Mouse (Mus musculus) bone marrow, adult 2 months (tissue): ENCODE results near the gene Hist1h2ad. TPM values are rescaled to one million over a fixed set of nuclear protein-coding genes. Genes with fewer than 3 reads are reported as not detected.

Source experiments
- H3K27ac ChIP-seq: fragments of 200-500 bp; 2 replicates; pipeline ENCODE4 v1.5.1; 2012; ENCODE audit warnings: low read depth, mild to moderate bottlenecking, control low read depth, inconsistent platforms, low read length; ENCODE audit not compliant: control insufficient read depth, poor library complexity, insufficient read depth
- H3K4me1 ChIP-seq: fragments of 200-500 bp; 2 replicates; pipeline ENCODE4 v1.6.1; 2011; ENCODE audit warnings: low read length; ENCODE audit not compliant: control insufficient read depth, insufficient read depth
- H3K4me3 ChIP-seq: fragments of 200-500 bp; replicated peaks from 2 replicates; pipeline ENCODE3; 2011; ENCODE audit warnings: mild to moderate bottlenecking, low read depth, low read length, control low read depth; ENCODE audit not compliant: control insufficient read depth
- CTCF ChIP-seq: fragments of 200-500 bp; IDR thresholded peaks from 2 replicates; pipeline ENCODE4 v1.5.1; 2011; ENCODE audit warnings: low read length, control low read depth; ENCODE audit not compliant: control insufficient read depth, insufficient read depth
- POLR2A ChIP-seq: fragments of 200-500 bp; IDR thresholded peaks from 2 replicates; pipeline ENCODE4 v1.6.1; 2011; ENCODE audit warnings: low read depth, mild to moderate bottlenecking, control low read depth, low read length, borderline replicate concordance; ENCODE audit not compliant: control insufficient read depth
- WGBS: fragments of 180-500 bp; shearing (Covaris S2); methylation state at CpG from one replicate; pipeline ENCODE4 v1.1.7; 2018; 5-methylcytosine and 5-hydroxymethylcytosine counted together
- polyA plus RNA-seq: library from polyadenylated mRNA; stranded (reverse); fragments of >200 nt; gene quantifications from 2 replicates; pipeline ENCODE4 v1.2.4, GENCODE M21; 2011; ENCODE audit warnings: low replicate concordance; ENCODE audit not compliant: missing spikeins, insufficient read depth, insufficient read length

Gene Hist1h2ad
- polyA plus RNA-seq, 1 experiment, result 4.3 TPM

DNA sequence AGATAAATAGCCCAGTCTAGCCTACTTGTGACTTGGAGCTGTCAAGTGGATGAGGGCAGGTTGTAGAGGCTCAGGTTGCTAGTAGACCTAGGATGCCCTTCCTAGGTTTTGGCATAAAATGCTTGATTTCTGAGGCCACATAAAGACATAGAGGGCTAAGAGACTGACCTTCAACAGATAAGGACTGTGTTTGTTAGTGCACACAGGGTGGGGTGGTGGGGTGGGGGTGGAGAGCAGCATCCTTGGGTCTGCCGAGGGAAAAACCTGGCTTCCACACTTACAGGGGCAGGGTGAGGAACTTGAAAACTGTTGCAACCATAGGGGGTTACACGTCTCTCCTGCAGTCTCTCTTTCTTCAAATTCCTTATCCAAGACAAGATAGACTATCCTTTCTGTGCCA, 21.0 kb downstream of the Hist1h2ad start:
- peaks cover 2% of the 10 kb centered on the region; the same call in 1 of the 2 replicates for H3K4me1 ChIP-seq
- H3K27ac ChIP-seq, result peak overlapping the region; percentile 21; the same call in 1 of the 2 replicates
- TF ChIP-seq POLR2A (no peak), CTCF (no peak)
- H3K4me3 ChIP-seq, result no peak overlapping the region
- WGBS, result 31% methylated on average over 2 of the region's 2 CpGs

DNA sequence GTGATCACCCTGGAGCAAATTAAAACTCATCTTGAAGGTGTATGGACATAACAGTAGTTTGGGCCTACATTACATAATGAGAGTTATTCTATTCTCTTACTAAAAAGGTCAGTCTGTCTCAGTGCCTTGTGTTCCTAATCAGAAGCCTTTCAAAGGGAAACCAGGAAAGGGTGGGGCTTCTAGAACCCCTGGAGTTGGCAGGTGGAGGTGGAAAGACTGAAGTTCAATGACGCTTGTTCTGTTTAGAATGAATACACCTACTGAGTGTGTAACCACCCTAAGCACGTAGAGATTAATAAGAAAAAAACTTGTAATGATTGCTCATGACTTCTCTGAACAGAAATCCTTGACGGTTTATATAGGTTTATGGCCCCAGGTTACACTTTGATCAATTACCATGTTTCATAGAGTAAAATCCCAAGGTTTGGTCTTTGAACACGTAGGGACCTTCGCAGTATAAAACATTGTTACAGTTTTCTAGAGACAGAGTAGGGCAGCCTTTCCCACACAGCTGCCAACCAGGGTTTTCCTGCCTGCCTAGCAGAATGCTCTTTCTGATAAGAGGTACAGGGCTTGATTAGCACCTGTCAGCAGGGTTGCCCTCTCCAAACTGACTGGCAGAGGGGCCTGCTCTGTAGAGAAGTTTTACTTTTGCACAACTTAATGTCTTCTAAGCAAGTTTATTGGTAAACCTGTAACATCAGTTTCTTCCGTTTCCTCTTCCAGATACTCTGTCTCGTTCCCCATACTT, 21.6 kb downstream of the Hist1h2ad start:
- Histone ChIP-seq H3K27ac (peak overlapping the region; percentile 0; the same call in 1 of the 2 replicates), H3K4me1 (peaks cover 2% of the 10 kb centered on the region; the same call in 1 of the 2 replicates), H3K4me3 (no peak overlapping the region)
- TF ChIP-seq POLR2A (no peak), CTCF (no peak)
- WGBS, result 61% methylated on average over 7 of the region's 7 CpGs

DNA sequence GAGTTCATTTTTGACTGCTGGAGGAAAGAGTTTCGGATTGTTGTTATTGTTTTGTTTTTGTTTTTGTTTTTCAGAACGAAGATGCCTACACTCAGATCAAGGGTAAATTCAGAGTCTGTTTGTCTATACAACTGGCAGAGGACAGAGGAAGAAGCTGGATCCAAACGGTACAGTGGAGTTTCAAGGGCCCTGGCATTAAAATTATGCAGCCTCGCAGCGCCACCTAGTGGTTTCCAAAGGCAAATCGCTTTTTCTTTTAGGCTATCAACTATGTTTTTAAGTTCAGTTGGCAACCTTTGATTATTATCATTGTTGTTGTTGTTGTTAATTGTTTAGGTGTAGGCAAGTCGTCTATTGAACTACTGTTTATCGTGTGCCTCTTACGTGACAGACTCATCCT, 23.8 kb downstream of the Hist1h2ad start:
- peaks cover 2% of the 10 kb centered on the region; the same call in 1 of the 2 replicates for H3K4me1 ChIP-seq
- WGBS, result 9% methylated on average over 9 of the region's 9 CpGs

DNA sequence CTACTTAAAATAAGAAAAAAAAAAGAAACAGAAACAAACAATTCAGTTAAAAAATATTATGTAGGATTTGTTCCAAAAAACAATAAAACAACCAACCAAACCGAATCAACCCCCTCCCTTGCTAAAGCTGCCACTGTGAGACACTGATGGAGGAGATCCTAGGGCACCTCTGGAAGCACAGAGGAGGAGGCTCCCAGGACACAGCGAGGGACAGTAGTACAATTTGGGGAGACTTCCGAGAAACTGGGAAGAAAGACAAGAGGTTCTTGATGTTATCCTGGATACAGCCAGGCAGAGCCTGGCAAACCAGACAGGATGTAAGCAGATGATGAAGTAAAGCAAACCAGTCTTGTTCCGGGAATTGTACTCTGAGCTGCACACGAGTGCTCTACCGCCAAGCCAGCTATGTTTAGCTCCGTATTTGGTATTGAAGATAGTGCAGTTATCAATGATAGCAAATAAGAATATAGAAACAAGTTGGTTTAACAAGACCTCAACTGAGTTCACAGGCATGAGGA, 29.1 kb downstream of the Hist1h2ad start:
- H3K27ac ChIP-seq, result no peak overlapping the region
- 57% methylated on average over 7 of the region's 7 CpGs for WGBS

More for the DNA sequence above, 23.8 kb downstream of the Hist1h2ad start:
- no peak overlapping the region for H3K4me3 ChIP-seq
- TF ChIP-seq CTCF (peak; percentile 66), POLR2A (no peak)
- H3K27ac ChIP-seq, result no peak overlapping the region

DNA sequence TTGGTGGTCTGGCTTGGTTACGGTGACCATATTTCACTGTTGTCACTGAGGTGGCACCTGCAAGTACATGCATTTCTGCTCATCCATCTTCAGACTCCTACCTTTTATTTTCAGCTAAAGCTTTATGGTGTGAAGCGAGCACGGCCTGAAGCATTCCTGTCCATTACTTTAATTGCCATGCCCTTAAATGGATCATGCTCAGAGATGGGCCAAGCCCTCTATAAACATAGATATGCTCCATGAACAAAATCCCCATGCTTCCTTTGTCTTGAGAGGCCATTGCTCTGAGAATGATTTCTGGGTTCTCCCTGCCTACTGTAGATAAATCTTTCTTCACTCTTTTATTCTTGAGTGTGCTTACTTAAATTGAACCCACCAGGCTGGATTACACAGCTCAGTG, 30.3 kb downstream of the Hist1h2ad start:
- Histone ChIP-seq H3K4me1 (no peaks in the 10 kb centered on the region; the same call in 1 of the 2 replicates), H3K27ac (no peak overlapping the region), H3K4me3 (no peak overlapping the region)
- no peak for TF ChIP-seq POLR2A
- TF ChIP-seq CTCF, result no peak
- WGBS, result 89% methylated on average over 3 of the region's 3 CpGs

More for the DNA sequence above, 29.1 kb downstream of the Hist1h2ad start:
- Histone ChIP-seq H3K4me3 (no peak overlapping the region), H3K4me1 (no peaks in the 10 kb centered on the region; the same call in 1 of the 2 replicates)
- TF ChIP-seq CTCF, result no peak
- TF ChIP-seq POLR2A, result no peak

GRCm38 (mm10) chr13:23605052-23605451, 30.9 kb downstream of the Hist1h2ad start:
- Histone ChIP-seq H3K4me1 (no peaks in the 10 kb centered on the region; the same call in 1 of the 2 replicates), H3K4me3 (no peak overlapping the region), H3K27ac (no peak overlapping the region)
- TF ChIP-seq CTCF, result no peak
- TF ChIP-seq POLR2A, result no peak
- WGBS, result 89% methylated on average over 3 of the region's 3 CpGs

- TF ChIP-seq POLR2A, result no peak
- TF ChIP-seq CTCF, result no peak
- Histone ChIP-seq H3K27ac (no peak overlapping the region), H3K4me1 (no peaks in the 10 kb centered on the region; the same call in 1 of the 2 replicates), H3K4me3 (no peak overlapping the region)
- 38% methylated on average over 4 of the region's 4 CpGs for WGBS
Observed at GRCm38 (mm10) chr13:23609209-23609608, 35.0 kb downstream of the Hist1h2ad start.

- no peak for TF ChIP-seq CTCF
- TF ChIP-seq POLR2A, result no peak
- Histone ChIP-seq H3K4me1 (no peaks in the 10 kb centered on the region; the same call in 1 of the 2 replicates), H3K4me3 (no peak overlapping the region), H3K27ac (peak overlapping the region; percentile 51; the same call in 1 of the 2 replicates)
Observed at GRCm38 (mm10) chr13:23609844-23610243, 35.7 kb downstream of the Hist1h2ad start.
